Mouse (Mus musculus) liver, embryonic 13.5 days (tissue): Measurements from ENCODE around the gene Irf5. TPM values are rescaled to one million over a fixed set of nuclear protein-coding genes. Genes with fewer than 3 reads are reported as not detected.
A peak's percentile ranks its signal among the peaks of the same experiment; 100 is the strongest.

ENCODE experiments used
- ATAC-seq: fragments of 200-750 bp; cut with Nextera tagmentation; 2 replicates; pipeline ENCODE4 v1.8.0; 2017; ENCODE audit warnings: low read depth, mild to moderate bottlenecking, moderate number of reproducible peaks, moderate library complexity
- DNase-seq: peaks from one replicate; pipeline ENCODE4 v3.0.0; 2022
- H3K27ac ChIP-seq: fragments of 300-500 bp; sonication (generic); 2 replicates; pipeline ENCODE4 v1.5.1; 2015; ENCODE audit warnings: moderate library complexity, mild to moderate bottlenecking, inconsistent platforms
- H3K27me3 ChIP-seq: fragments of 300-500 bp; sonication (generic); 2 replicates; pipeline ENCODE4 v1.6.1; 2015; ENCODE audit warnings: mild to moderate bottlenecking, inconsistent platforms
- H3K36me3 ChIP-seq: fragments of 300-500 bp; sonication (generic); 2 replicates; pipeline ENCODE4 v1.6.1; 2015; ENCODE audit warnings: mild to moderate bottlenecking, inconsistent platforms
- H3K4me1 ChIP-seq: fragments of 300-500 bp; sonication (generic); replicated peaks from 2 replicates; pipeline ENCODE4 v1.6.1; 2015; ENCODE audit warnings: inconsistent platforms
- H3K4me2 ChIP-seq: fragments of 300-500 bp; sonication (generic); 2 replicates; pipeline ENCODE4 v1.6.1; 2015; ENCODE audit warnings: inconsistent platforms, mild to moderate bottlenecking, moderate library complexity
- H3K4me3 ChIP-seq: fragments of 300-500 bp; sonication (generic); replicated peaks from 2 replicates; pipeline ENCODE4 v1.5.1; 2015; ENCODE audit warnings: mild to moderate bottlenecking, inconsistent platforms
- H3K9ac ChIP-seq: fragments of 300-500 bp; sonication (generic); 2 replicates; pipeline ENCODE4 v1.6.1; 2015; ENCODE audit warnings: mild to moderate bottlenecking, inconsistent platforms
- H3K9me3 ChIP-seq: fragments of 300-500 bp; sonication (generic); replicated peaks from 2 replicates; pipeline ENCODE4 v1.6.1; 2016; ENCODE audit warnings: inconsistent platforms
- WGBS: fragments of 180-500 bp; shearing (Covaris S2); methylation state at CpG from one replicate; pipeline ENCODE4 v1.1.7; 2015; ENCODE audit not compliant: insufficient replicate concordance; 5-methylcytosine and 5-hydroxymethylcytosine counted together
- polyA plus RNA-seq: library from polyadenylated mRNA; unstranded; fragments of >200 nt; fragmentation: Nextera tagmentation; extraction: Ambion mirVana; gene quantifications from 2 replicates; pipeline ENCODE4 v1.2.1, GENCODE M21; 2015

Gene Irf5
- 6.9 TPM in 2 replicates for polyA plus RNA-seq

GRCm38 (mm10) chr6:29526281-29527251, at the start of gene Irf5:
Gene Irf5, plus strand, starts transcription at chr6:29526625.
- Histone ChIP-seq H3K27me3 (peaks cover 78% of the 10 kb centered on the region), H3K9ac (peak within 1 kb of the TSS; percentile 53), H3K36me3 (no peaks in the 10 kb centered on the region), H3K27ac (no peak within 1 kb of the TSS), H3K9me3 (no peaks in the 10 kb centered on the region), H3K4me2 (peak within 1 kb of the TSS; percentile 72), H3K4me1 (peaks cover 22% of the 10 kb centered on the region), H3K4me3 (peak within 1 kb of the TSS; percentile 57)
- DNase-seq = no peak
- ATAC-seq = 0 out of 2 replicates have a peak, but pooled peaks have one; percentile 25
- under 1% methylated on average over 77 of the region's 96 CpGs for WGBS

GRCm38 (mm10) chr6:29482691-29483090, 43.7 kb upstream of the Irf5 start:
- peaks cover 5% of the 10 kb centered on the region for H3K4me1 ChIP-seq
- DNase-seq = no peak
- WGBS = 84% methylated on average over 13 of the region's 13 CpGs

GRCm38 (mm10) chr6:29484716-29485559, 41.5 kb upstream of the Irf5 start:
- H3K9ac ChIP-seq = peak overlapping the region; percentile 36; the same call in 1 of the 2 replicates
- H3K4me1 ChIP-seq = peaks cover 5% of the 10 kb centered on the region
- H3K9me3 ChIP-seq = no peaks in the 10 kb centered on the region
- ATAC-seq (peak; percentile 68), DNase-seq (peak; percentile 48)
- H3K27me3 ChIP-seq = peaks cover 51% of the 10 kb centered on the region
- H3K4me2 ChIP-seq = peak overlapping the region; percentile 70
- no peaks in the 10 kb centered on the region for H3K36me3 ChIP-seq
- H3K4me3 ChIP-seq = peak overlapping the region; percentile 47
- H3K27ac ChIP-seq = no peak overlapping the region
- 5% methylated on average over 26 of the region's 26 CpGs for WGBS

More at GRCm38 (mm10) chr6:29482691-29483090, 43.7 kb upstream of the Irf5 start:
- H3K9ac ChIP-seq = no peak overlapping the region
- no peak overlapping the region for H3K4me2 ChIP-seq
- H3K27ac ChIP-seq = no peak overlapping the region
- ATAC-seq = no peak
- H3K36me3 ChIP-seq = no peaks in the 10 kb centered on the region
- H3K4me3 ChIP-seq = no peak overlapping the region
- H3K27me3 ChIP-seq = peaks cover 46% of the 10 kb centered on the region
- H3K9me3 ChIP-seq = no peaks in the 10 kb centered on the region

DNA sequence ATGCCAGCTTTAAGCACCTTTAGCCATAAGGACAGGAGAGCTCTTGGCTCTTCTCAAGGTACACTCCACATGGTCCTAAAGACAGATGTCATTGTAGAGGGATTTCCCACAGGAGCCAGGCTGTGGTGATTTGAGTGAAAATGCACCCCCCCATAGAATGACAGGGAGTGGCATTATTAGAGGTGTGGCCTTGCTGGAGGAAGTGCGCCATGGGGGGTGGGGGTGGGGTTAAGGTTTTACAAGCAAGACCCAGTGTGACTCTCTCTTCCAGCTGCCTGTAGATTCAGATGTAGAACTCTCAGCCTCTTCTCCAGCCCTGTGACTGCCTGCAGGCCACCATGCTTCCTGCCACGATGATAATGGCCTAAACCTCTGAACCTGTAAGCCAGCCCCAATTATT, 40.5 kb upstream of the Irf5 start:
- H3K27me3 ChIP-seq = peaks cover 61% of the 10 kb centered on the region
- WGBS = 19% methylated on average over 2 of the region's 2 CpGs
- DNase-seq (no peak), ATAC-seq (no peak)
- H3K9ac ChIP-seq = no peak overlapping the region
- H3K36me3 ChIP-seq = no peaks in the 10 kb centered on the region
- H3K4me2 ChIP-seq = no peak overlapping the region
- no peak overlapping the region for H3K4me3 ChIP-seq
- H3K27ac ChIP-seq = no peak overlapping the region
- peaks cover 5% of the 10 kb centered on the region for H3K4me1 ChIP-seq
- H3K9me3 ChIP-seq = no peaks in the 10 kb centered on the region

DNA sequence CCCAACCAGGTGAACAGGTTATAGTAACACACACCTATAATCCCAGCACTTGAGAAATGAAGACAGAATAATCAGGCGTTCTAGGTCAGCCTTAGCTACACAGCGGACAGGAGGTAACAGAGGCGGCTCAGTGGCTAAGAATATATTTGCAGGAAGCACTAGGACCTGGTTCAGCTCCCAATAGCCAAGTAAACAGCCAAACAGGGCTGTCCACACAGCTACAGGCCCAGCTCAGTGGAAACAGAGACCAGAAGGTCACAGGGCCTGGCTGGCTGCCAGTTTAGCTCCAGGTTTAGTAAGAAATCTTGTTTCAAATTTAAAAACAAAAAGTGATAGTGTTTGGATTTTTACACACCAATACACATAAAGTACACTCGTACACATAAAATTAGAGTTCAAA, 32.3 kb upstream of the Irf5 start:
- Histone ChIP-seq H3K27ac (no peak overlapping the region), H3K27me3 (peaks cover 78% of the 10 kb centered on the region), H3K4me3 (no peak overlapping the region), H3K36me3 (no peaks in the 10 kb centered on the region), H3K9me3 (no peaks in the 10 kb centered on the region), H3K4me1 (no peaks in the 10 kb centered on the region), H3K9ac (no peak overlapping the region), H3K4me2 (no peak overlapping the region)
- 52% methylated on average over 4 of the region's 4 CpGs for WGBS
- ATAC-seq (peak; percentile 52; the same call in 1 of the 2 replicates), DNase-seq (no peak)

DNA sequence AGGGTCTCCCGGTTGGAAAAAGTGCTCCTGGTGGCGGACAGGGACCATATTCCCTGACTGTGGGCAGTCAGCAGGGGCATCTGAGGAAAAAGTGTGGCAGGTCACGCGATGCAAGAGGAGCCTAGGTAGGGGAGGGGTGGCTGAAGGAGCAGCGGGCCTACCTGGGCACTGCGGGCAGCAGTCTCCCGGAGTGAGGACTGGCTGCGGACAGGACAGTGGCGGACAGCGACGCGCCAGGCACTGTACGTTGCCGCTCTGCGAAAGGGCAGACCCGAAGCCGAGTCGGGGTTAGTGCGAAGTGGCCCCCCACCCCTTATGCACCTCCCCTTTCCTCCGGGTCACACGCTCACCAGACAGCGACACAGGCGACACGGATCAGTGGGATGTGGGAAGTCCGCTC, 30.2 kb upstream of the Irf5 start:
- Histone ChIP-seq H3K4me3 (no peak overlapping the region), H3K9ac (no peak overlapping the region), H3K4me2 (no peak overlapping the region), H3K27ac (no peak overlapping the region), H3K36me3 (no peaks in the 10 kb centered on the region), H3K9me3 (no peaks in the 10 kb centered on the region), H3K4me1 (peaks cover 13% of the 10 kb centered on the region), H3K27me3 (peaks cover 62% of the 10 kb centered on the region)
- DNase-seq (no peak), ATAC-seq (no peak)
- WGBS = 15% methylated on average over 25 of the region's 25 CpGs

GRCm38 (mm10) chr6:29497791-29498190, 28.6 kb upstream of the Irf5 start:
- H3K9me3 ChIP-seq = no peaks in the 10 kb centered on the region
- H3K4me3 ChIP-seq = no peak overlapping the region
- H3K27me3 ChIP-seq = peaks cover 47% of the 10 kb centered on the region
- DNase-seq (no peak), ATAC-seq (no peak)
- no peak overlapping the region for H3K9ac ChIP-seq
- WGBS = 28% methylated on average over 2 of the region's 2 CpGs
- peaks cover 15% of the 10 kb centered on the region for H3K4me1 ChIP-seq
- no peak overlapping the region for H3K4me2 ChIP-seq
- H3K27ac ChIP-seq = no peak overlapping the region
- H3K36me3 ChIP-seq = no peaks in the 10 kb centered on the region

DNA sequence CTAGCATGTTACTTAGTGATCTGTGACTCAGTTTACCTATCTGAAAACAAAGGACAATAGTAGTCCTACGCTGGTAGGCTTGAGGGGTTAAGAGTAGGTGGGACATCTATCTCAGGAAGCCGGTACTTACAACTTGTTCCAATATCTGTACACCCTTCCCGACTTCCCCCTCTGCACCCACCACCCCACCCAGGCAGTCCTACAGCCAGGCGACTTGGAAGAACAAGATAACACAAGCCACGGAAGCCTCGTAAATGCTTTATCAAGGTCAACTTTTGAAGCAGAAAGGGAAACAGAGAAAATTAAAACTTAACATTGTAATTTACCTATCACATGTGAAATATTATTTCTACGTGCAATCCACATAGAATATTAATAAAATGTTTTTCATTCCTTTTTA, 26.2 kb upstream of the Irf5 start:
- ATAC-seq = peak; percentile 54
- H3K36me3 ChIP-seq = no peaks in the 10 kb centered on the region
- no peaks in the 10 kb centered on the region for H3K9me3 ChIP-seq
- H3K27me3 ChIP-seq = peaks cover 51% of the 10 kb centered on the region
- DNase-seq = no peak
- H3K4me2 ChIP-seq = no peak overlapping the region
- WGBS = 24% methylated on average over 7 of the region's 7 CpGs
- H3K27ac ChIP-seq = no peak overlapping the region
- no peak overlapping the region for H3K4me3 ChIP-seq
- no peak overlapping the region for H3K9ac ChIP-seq
- H3K4me1 ChIP-seq = peaks cover 15% of the 10 kb centered on the region

- Histone ChIP-seq H3K4me1 (peaks cover 15% of the 10 kb centered on the region), H3K4me3 (no peak overlapping the region), H3K27me3 (peaks cover 51% of the 10 kb centered on the region), H3K4me2 (no peak overlapping the region), H3K9me3 (no peaks in the 10 kb centered on the region), H3K36me3 (no peaks in the 10 kb centered on the region), H3K27ac (no peak overlapping the region), H3K9ac (no peak overlapping the region)
- DNase-seq = peak; percentile 31
- WGBS = 32% methylated on average over 6 of the region's 6 CpGs
- peak; percentile 42 for ATAC-seq
Observed at GRCm38 (mm10) chr6:29500810-29501209, 25.6 kb upstream of the Irf5 start.

- Histone ChIP-seq H3K36me3 (no peaks in the 10 kb centered on the region), H3K9me3 (no peaks in the 10 kb centered on the region), H3K4me1 (peaks cover 22% of the 10 kb centered on the region), H3K4me3 (no peak overlapping the region), H3K27me3 (peaks cover 51% of the 10 kb centered on the region), H3K9ac (no peak overlapping the region), H3K27ac (no peak overlapping the region), H3K4me2 (no peak overlapping the region)
- DNase-seq (no peak), ATAC-seq (no peak)
- 71% methylated on average over 1 of the region's 1 CpGs for WGBS
Observed at GRCm38 (mm10) chr6:29501599-29501998, 24.8 kb upstream of the Irf5 start.

- Histone ChIP-seq H3K9me3 (no peaks in the 10 kb centered on the region), H3K4me3 (no peak overlapping the region), H3K4me1 (peaks cover 33% of the 10 kb centered on the region), H3K27ac (no peak overlapping the region), H3K27me3 (peaks cover 59% of the 10 kb centered on the region), H3K36me3 (no peaks in the 10 kb centered on the region), H3K9ac (no peak overlapping the region), H3K4me2 (no peak overlapping the region)
- DNase-seq (no peak), ATAC-seq (no peak)
- WGBS = 72% methylated on average over 5 of the region's 5 CpGs
Observed at GRCm38 (mm10) chr6:29505493-29505892, 20.9 kb upstream of the Irf5 start.
